Mouse (Mus musculus) layer of hippocampus, postnatal 36 days (tissue): ENCODE results near the gene Syf2. TPM values are rescaled to one million over a fixed set of nuclear protein-coding genes. Genes with fewer than 3 reads are reported as not detected.

ENCODE experiments used
- DNase-seq, 2 experiments: peaks; one replicate each; pipeline ENCODE4 v3.0.0; 2022
- total RNA-seq, 2 experiments: library from RNA; stranded (reverse); gene quantifications; 2 replicates each; pipeline ENCODE4 v1.2.3; 2021

The Syf2 gene
- total RNA-seq, 2 experiments from 2014 or later: 48.1 to 51.9 TPM

GRCm38 (mm10) chr4:134923258-134924018 lies 7.3 kb upstream of the Syf2 start, which contains the start of gene Rsrp1:
Gene Rsrp1 (plus strand): TSS chr4:134923592.
- peak; percentile 94 to 97 for DNase-seq

GRCm38 (mm10) chr4:134924019-134924741 lies 6.5 kb upstream of the Syf2 start:
- peak; percentile 37 to 41 for DNase-seq

GRCm38 (mm10) chr4:134925206-134925605 lies 5.5 kb upstream of the Syf2 start:
- DNase-seq: no peak

- DNase-seq: no peak
These were observed 2.8 kb upstream of the Syf2 start for GRCm38 (mm10) chr4:134927815-134928463.

- DNase-seq: no peak
These were observed 2.2 kb upstream of the Syf2 start for GRCm38 (mm10) chr4:134928464-134928836.

GRCm38 (mm10) chr4:134929536-134929935 lies 1.2 kb upstream of the Syf2 start:
- no peak for DNase-seq

GRCm38 (mm10) chr4:134930190-134930589 lies 508 bp upstream of the Syf2 start:
- no peak for DNase-seq

GRCm38 (mm10) chr4:134937240-134938176 lies 6.8 kb downstream of the Syf2 start:
- no peak for DNase-seq

- DNase-seq: no peak
These were observed 9.2 kb downstream of the Syf2 start for GRCm38 (mm10) chr4:134939900-134940299.

- peak in 1 of 2 experiments; percentile 21 for DNase-seq
These were observed 13.2 kb downstream of the Syf2 start for GRCm38 (mm10) chr4:134943758-134944538.

GRCm38 (mm10) chr4:134946024-134946744 lies 15.5 kb downstream of the Syf2 start:
- peak; percentile 72 to 77 for DNase-seq

- no peak for DNase-seq
These were observed 19.9 kb downstream of the Syf2 start for GRCm38 (mm10) chr4:134950518-134951091.

- no peak for DNase-seq
These were observed 23.8 kb downstream of the Syf2 start for GRCm38 (mm10) chr4:134954461-134954860.

- no peak for DNase-seq
These were observed 24.5 kb downstream of the Syf2 start for GRCm38 (mm10) chr4:134955196-134955595.

- DNase-seq: no peak
These were observed 25.1 kb downstream of the Syf2 start for GRCm38 (mm10) chr4:134955845-134956244.

GRCm38 (mm10) chr4:134956328-134956727 lies 25.6 kb downstream of the Syf2 start:
- peak in 1 of 2 experiments; percentile 30 for DNase-seq

GRCm38 (mm10) chr4:134963021-134963776 lies 32.5 kb downstream of the Syf2 start:
- DNase-seq: no peak

- no peak for DNase-seq
These were observed 37.3 kb downstream of the Syf2 start for GRCm38 (mm10) chr4:134967887-134968604.

- DNase-seq: no peak
These were observed 37.9 kb downstream of the Syf2 start for GRCm38 (mm10) chr4:134968605-134968976.
